Mouse (Mus musculus) mouse embryonic stem cell (cell line): ENCODE measurements around the gene Dhodh.

ENCODE experiments used
- in situ Hi-C, 2 experiments: fragments of 300-500 bp; cut with MboI; formaldehyde crosslinking; loops; 1 replicate in 1 of 2; 3 replicates in 1 of 2; pipeline ENCODE4 v1.14.3; 2019 to 2020; ENCODE audit warnings: low sequenced_read_pairs in 2 of 2, low pct_unique_long_range_greater_than_20kb in 1 of 2, mixed read lengths in 1 of 2; ENCODE audit not compliant: unreplicated experiment in 1 of 2

Gene Dhodh

GRCm38 (mm10) chr8:109591367-109591766 lies 17.1 kb downstream of the Dhodh start:
- in situ Hi-C loops, result no loop called here

GRCm38 (mm10) chr8:109590901-109591300 lies 17.6 kb downstream of the Dhodh start:
- in situ Hi-C loops, result no loop called here

GRCm38 (mm10) chr8:109586972-109587504 lies 21.4 kb downstream of the Dhodh start:
- in situ Hi-C loops, result no loop called here

GRCm38 (mm10) chr8:109585652-109586051 lies 22.8 kb downstream of the Dhodh start:
- in situ Hi-C loops, result no loop called here

- in situ Hi-C loops, result no loop called here
Measured at GRCm38 (mm10) chr8:109584830-109585229, 23.6 kb downstream of the Dhodh start.

- in situ Hi-C loops, result no loop called here
Measured at GRCm38 (mm10) chr8:109584293-109584692, 24.2 kb downstream of the Dhodh start.

- in situ Hi-C loops, result no loop called here
Measured at GRCm38 (mm10) chr8:109578900-109579301, 29.6 kb downstream of the Dhodh start, which contains the start of gene Hp. TSS of gene Hp (minus strand) at chr8:109579172.

- in situ Hi-C loops, result no loop called here
Measured at GRCm38 (mm10) chr8:109576311-109576710, 32.2 kb downstream of the Dhodh start.

- in situ Hi-C loops, result no loop called here
Measured at GRCm38 (mm10) chr8:109571139-109571538, 37.3 kb downstream of the Dhodh start.

GRCm38 (mm10) chr8:109565498-109566333 lies 42.8 kb downstream of the Dhodh start, which contains the start of the genes Dhx38 and Txnl4b:
TSS of gene Dhx38 (minus strand) at chr8:109565861.
TSS of gene Txnl4b (plus strand) at chr8:109565892.
- in situ Hi-C loops, result no loop called here

GRCm38 (mm10) chr8:109564766-109565165 lies 43.7 kb downstream of the Dhodh start:
- in situ Hi-C loops, result no loop called here

GRCm38 (mm10) chr8:109563881-109564280 lies 44.6 kb downstream of the Dhodh start:
- in situ Hi-C loops, result no loop called here

- in situ Hi-C loops, result no loop called here
Measured at GRCm38 (mm10) chr8:109551663-109552062, 56.8 kb downstream of the Dhodh start.

- in situ Hi-C loops, result no loop called here
Measured at GRCm38 (mm10) chr8:109544049-109544448, 64.4 kb downstream of the Dhodh start.

GRCm38 (mm10) chr8:109542748-109543519 lies 65.5 kb downstream of the Dhodh start:
- in situ Hi-C loops, result no loop called here

GRCm38 (mm10) chr8:109542165-109542564 lies 66.3 kb downstream of the Dhodh start:
- in situ Hi-C loops, result no loop called here
